Mouse (Mus musculus): ENCODE results near the gene Speer4f1.
"Not testable (repeated sequence)": the region's sequence is repeated elsewhere in the genome, so short reads cannot be mapped to it uniquely, and the experiment has no call there.

Gene Speer4f1

DNA sequence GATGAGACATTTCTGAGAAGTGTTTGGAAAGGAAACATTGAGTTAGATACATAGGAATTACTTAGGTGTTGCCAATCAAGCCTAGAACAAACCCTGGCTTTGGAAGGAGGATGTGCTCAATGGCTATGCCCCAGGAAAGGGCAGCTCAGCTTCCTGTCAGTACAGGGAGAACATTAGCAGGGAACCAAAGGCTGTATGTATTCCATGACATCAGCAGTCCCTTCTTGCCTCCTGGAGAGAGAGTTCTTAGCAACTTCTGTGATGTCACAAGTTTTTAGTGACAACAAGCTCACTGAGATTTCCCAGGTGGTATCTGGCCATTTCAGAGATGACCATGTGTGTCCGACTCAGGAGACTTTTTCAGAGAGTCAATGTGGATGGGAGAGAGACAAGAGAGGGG, at the start of gene Speer4f1:
Gene Speer4f1 (plus strand): TSS at position 301 of the 400 bp plus-strand sequence.
- DNase-seq = not testable (repeated sequence)

DNA sequence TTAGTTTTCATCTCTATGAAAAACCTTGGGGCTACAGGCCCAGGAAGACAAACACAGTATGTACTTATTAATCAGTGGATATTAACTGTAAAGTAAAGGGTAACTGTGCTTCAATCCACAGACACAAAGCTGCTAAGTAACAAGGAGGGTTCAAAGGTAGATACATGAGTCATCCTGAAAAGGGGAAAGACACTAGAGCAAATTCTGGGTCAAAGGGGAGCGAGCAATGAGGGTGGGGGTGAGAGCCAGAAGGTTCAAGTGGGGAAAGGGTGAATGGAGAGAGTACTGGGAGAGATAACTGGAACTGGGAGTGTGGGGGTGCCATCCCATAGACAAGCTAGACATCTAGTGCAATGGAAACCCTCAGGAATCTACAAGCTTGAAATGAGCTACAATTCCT, 49.0 kb upstream of the Speer4f1 start:
- no peak for DNase-seq

DNA sequence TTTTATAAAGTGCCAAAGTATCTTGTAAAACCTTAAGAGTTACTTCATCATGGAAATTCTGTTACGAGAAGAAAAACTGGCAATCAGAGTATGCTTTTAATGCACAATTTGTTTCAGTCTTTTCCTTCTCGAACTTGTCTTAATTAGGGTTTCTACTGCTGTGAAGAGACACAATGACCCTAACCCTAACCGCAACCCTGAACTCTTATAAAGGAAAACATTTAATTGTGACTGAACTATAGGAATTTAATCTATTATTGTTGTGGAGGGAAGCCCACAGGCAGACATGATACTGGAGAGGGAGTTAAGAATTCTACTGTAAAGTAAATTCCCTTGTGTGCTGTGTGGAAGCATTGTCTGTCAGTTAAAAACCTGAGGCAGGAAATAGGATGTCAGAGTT, 41.2 kb upstream of the Speer4f1 start:
- DNase-seq = no peak

DNA sequence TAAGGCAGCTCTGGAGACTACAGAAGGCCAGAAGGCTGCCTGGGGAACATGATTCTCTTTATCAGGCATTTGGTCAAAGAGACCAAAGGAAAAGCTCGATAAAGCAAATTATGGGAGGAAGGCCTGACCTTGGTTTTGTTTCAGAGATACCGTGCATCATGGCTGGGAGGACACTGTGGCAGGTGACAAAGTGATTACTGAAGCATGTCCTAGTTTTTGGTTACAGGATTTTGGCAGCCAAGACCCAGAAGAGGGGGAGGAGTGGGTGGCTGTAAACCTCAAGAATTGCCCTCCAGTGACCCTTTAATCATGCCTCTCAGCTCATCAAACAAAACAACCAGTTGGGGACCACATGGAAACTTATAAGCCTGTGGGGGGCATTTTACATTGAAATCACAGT, 39.7 kb upstream of the Speer4f1 start:
- no peak for DNase-seq

DNA sequence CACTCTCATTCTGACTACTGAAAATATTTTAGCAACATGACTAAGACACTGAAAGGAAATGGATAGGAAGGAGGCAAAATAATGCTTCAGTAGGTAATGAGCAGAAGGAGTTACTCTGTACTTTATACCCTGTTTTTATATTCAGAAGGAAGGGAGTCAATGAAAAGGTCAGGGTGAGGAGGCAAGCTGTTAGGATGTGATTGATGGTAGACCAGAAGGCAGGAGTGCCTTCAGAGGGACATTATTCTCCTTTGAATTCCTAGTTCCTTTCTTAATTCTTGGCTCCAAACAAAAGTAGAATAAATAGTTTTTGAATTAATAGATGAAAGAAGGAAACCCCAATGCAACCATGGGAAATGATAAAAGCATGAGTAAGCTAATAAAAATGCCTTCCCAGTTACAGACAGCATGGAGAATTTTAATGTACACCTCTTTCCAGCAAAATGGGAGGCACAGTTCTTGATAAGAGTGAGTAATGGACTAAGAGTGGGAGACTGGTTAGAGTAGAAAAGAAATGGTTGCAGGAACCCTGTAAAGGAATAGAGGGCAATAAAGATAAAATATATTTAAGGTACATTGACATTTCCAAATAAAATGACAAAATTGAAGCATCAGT, 36.3 kb upstream of the Speer4f1 start:
- DNase-seq = no peak

- no peak for DNase-seq
These were observed 21.8 kb upstream of the Speer4f1 start for GRCm38 (mm10) chr5:17454059-17454458.

GRCm38 (mm10) chr5:17454952-17455586, 20.8 kb upstream of the Speer4f1 start:
- DNase-seq = no peak

DNA sequence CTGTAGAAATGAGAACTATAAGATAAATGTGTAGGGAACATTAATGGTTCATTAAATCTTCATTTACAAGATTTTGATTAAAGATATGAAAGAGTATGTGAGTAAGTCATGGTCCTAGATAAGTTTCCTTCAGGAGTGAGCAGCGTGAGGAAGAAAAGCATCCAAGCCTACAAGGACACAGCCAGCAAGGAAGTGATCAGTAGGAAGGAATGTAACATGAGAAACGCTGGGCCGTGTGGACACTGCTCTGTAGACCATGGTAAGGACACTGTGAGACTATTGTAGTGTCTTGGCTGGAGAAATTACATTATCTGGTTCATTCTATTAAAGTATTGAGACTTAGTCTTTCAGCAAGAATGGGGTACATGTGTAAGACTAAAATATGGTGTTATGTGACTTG, 19.2 kb upstream of the Speer4f1 start:
- DNase-seq = no peak

DNA sequence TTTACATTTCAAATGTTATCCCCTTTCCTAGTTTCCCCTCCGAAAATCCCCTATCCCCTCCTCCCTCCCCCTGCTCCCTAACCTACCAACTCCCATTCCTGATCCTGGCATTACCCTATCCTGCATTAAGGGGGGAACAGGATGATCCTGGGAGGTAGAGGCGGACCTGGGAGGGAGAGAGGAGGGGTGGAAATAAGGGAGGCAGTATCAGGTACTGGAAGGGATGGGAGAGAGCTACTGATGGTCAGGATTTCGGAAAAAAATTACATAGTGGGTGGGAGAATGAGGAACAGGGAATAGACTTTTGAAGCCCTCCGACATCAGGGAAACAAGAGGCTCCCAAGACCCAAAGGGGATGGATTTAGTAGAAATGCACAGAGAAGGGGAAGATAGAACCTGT, 7.8 kb upstream of the Speer4f1 start:
- DNase-seq = not testable (repeated sequence)

DNA sequence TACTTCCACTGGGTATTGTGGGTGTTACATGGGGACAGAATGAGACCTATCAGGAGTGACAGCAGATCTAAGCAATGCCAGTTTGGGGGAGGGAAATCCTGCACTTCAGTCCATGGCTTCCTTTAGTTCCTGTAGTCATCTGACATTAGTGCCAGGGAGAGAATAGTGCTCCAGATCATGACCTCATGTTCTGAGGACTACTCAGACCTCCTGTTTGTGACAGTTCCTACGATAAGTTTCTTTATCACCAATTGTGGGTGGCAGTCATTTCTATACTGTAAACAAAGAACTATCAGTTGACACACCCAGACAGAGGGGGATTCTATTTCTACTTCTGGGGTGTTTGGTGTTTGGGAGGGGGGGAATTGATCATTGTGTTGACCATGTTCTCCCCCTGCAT, 578 bp downstream of the Speer4f1 start:
- DNase-seq = no peak

DNA sequence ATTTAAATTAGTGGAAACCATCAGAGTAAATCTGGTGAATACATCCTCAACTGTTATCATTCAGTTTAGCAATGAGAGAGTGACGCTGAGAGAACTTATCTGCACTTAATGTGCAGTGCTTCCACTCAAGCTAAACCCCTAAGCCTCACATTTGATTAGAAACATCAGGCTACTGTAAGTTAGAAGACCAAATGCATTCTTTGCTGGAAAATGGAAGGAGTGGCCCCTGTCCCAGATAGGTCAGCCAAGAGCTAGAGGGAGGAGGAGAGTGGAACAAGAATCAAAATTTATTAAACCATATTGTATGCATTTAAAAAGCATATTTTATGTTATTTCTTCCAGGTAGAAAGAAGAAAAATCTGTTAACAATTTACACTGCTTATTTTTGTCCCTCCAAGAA, 14.0 kb downstream of the Speer4f1 start:
- DNase-seq = no peak

GRCm38 (mm10) chr5:17495616-17496015, 19.7 kb downstream of the Speer4f1 start:
- no peak for DNase-seq

DNA sequence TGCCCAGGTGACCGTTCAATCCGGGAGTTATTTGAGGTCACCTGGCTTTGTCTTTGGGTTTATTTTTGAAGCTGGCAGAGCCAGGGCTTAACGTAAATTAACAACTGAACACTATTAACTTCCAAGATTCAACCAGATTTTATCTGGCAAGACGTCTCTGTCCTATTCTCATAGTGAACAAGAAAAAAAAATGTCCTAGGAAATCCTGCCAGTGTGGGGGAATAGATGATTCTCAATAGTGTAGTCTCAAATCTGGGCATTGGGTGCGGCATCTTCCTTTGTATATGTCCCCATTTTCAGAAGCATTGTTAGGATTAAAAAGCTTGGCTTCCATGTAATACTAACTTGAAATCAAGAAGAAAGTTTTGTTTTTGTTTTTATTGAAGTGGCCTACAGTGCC, 20.8 kb downstream of the Speer4f1 start:
- DNase-seq = no peak

- DNase-seq = no peak
These were observed 24.0 kb downstream of the Speer4f1 start for GRCm38 (mm10) chr5:17499873-17500329.

DNA sequence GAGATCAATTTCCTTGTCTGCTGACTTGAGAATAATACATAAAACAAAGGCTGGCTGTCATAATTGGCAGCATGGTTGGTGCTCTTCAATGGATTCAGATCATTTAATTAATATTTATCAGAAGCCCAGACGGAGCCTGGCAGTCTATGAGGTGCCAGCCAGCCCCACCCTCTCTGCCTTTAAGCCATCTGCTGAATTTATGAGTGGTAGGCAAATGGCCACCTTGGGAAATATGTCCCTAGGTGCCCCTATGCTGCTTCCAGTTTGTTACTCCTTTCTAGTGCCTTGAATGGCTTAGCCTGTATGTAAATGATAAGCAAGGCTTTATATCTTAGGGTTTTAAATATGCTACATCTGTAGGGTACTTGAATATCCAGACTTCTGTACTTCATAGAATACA, 25.0 kb downstream of the Speer4f1 start:
- DNase-seq = no peak

DNA sequence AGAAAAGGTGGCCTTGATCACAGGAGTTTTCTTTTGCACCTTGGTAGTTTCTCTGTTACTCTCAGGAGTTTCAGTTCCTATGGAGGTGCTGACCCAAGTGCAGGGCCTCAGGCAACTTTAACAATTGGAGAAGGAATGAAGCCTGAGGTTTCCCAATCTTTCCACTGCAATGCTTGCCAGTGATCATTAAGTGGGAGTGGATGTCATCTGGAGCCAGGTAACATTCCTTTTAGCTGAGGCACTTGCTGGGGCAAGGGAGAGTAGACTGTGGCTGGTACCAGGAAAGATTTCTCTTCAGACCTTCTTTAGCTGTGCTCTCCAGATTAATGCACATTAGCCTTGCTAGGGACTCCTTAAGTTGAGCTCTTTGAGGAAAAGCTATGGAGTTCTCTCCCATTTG, 29.6 kb downstream of the Speer4f1 start:
- no peak for DNase-seq

DNA sequence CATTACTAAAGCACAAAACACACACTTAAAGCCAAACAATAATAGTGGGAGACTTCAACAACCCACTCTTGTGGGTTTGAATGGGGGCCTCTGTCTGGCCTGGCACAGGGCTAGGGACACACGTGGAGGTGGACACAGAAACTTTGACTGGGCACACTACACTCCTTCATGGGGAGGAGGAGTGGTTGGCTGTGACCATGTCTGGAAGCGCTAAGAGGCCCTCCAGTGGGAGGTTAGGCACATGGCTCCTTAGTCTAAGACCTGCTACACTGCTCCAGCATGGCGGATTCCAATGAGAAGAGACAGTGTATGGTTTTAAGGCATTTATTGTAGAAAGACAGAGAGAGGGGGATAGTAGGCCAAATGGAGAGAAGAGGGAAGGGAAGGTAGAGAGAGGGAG, 32.1 kb downstream of the Speer4f1 start:
- DNase-seq = no peak
